Mouse (Mus musculus) myocyte (in vitro differentiated cells): ENCODE data around the gene Jade3. TPM values are rescaled to one million over a fixed set of nuclear protein-coding genes. Genes with fewer than 3 reads are reported as not detected.

Experiments
- H3K27me3 ChIP-seq: one replicate; pipeline ENCODE4 v1.6.1; 2011; ENCODE audit not compliant: control insufficient read depth, insufficient read depth, insufficient read length
- H3K36me3 ChIP-seq: one replicate; pipeline ENCODE4 v1.6.1; 2011; ENCODE audit not compliant: control insufficient read depth, insufficient read depth
- H3K4me2 ChIP-seq: one replicate; pipeline ENCODE4 v1.6.1; 2011; ENCODE audit warnings: low read depth, control low read depth
- H3K4me3 ChIP-seq: one replicate; pipeline ENCODE4 v1.5.1; 2011; ENCODE audit warnings: mild to moderate bottlenecking, control low read depth, moderate library complexity
- H3K79me2 ChIP-seq: one replicate; pipeline ENCODE4 v1.6.1; 2011; ENCODE audit not compliant: control insufficient read depth, insufficient read depth
- H3ac ChIP-seq: one replicate; pipeline ENCODE4 v1.6.1; 2011; ENCODE audit not compliant: control insufficient read depth, insufficient read length
- CEBPB ChIP-seq: IDR thresholded peaks from 2 replicates; pipeline ENCODE4 v1.6.1; 2011; ENCODE audit warnings: mild to moderate bottlenecking, moderate library complexity; ENCODE audit not compliant: poor library complexity, insufficient read depth, severe bottlenecking
- E2F4 ChIP-seq: IDR thresholded peaks from one replicate; pipeline ENCODE4 v1.6.1; 2011; ENCODE audit warnings: mild to moderate bottlenecking, control low read depth, moderate library complexity; ENCODE audit not compliant: insufficient read depth
- MAX ChIP-seq: IDR thresholded peaks from one replicate; pipeline ENCODE4 v1.6.1; 2011; ENCODE audit warnings: low read depth, mild to moderate bottlenecking, control low read depth
- MYOD1 ChIP-seq, 3 experiments: IDR thresholded peaks; one replicate each; pipeline ENCODE4 v1.6.1; 2011; ENCODE audit warnings: control low read depth in 2 of 3, low read depth in 2 of 3, mild to moderate bottlenecking in 2 of 3, moderate library complexity in 1 of 3; ENCODE audit not compliant: insufficient read length in 2 of 3, control insufficient read depth in 1 of 3
- MYOG ChIP-seq, 3 experiments: IDR thresholded peaks; one replicate each; pipeline ENCODE4 v1.6.1; 2011; ENCODE audit warnings: control low read depth in 2 of 3, low read depth in 2 of 3, mild to moderate bottlenecking in 2 of 3; ENCODE audit not compliant: insufficient read length in 2 of 3, control insufficient read depth in 1 of 3, insufficient read depth in 1 of 3
- POLR2A ChIP-seq: IDR thresholded peaks from one replicate; pipeline ENCODE4 v1.6.1; 2011; ENCODE audit warnings: low read depth, mild to moderate bottlenecking, control low read depth, moderate library complexity; ENCODE audit not compliant: insufficient read length
- POLR2AphosphoS2 ChIP-seq: IDR thresholded peaks from one replicate; pipeline ENCODE4 v1.6.1; 2011; ENCODE audit warnings: low read depth, control low read depth; ENCODE audit not compliant: insufficient read length
- REST ChIP-seq: IDR thresholded peaks from one replicate; pipeline ENCODE4 v1.6.1; 2011; ENCODE audit warnings: mild to moderate bottlenecking, control low read depth, moderate library complexity; ENCODE audit not compliant: insufficient read depth, insufficient read length
- SRF ChIP-seq: IDR thresholded peaks from one replicate; pipeline ENCODE4 v1.6.1; 2011; ENCODE audit warnings: low read depth; ENCODE audit not compliant: control insufficient read depth, insufficient read length
- TCF12 ChIP-seq: IDR thresholded peaks from one replicate; pipeline ENCODE4 v1.6.1; 2011; ENCODE audit warnings: mild to moderate bottlenecking, control low read depth; ENCODE audit not compliant: poor library complexity, insufficient read depth, severe bottlenecking
- TCF3 ChIP-seq: IDR thresholded peaks from one replicate; pipeline ENCODE4 v1.6.1; 2011; ENCODE audit warnings: low read depth, control low read depth; ENCODE audit not compliant: insufficient read length
- USF1 ChIP-seq: IDR thresholded peaks from one replicate; pipeline ENCODE4 v1.6.1; 2011; ENCODE audit warnings: low read depth, mild to moderate bottlenecking, control low read depth, moderate library complexity
- polyA plus RNA-seq: library from polyadenylated mRNA; unstranded; fragments of >200 nt; fragmentation: generic; extraction: Trizol; gene quantifications from one replicate; pipeline ENCODE4 v1.2.1, GENCODE M21; 2012; ENCODE audit warnings: missing spikeins

Jade3 gene
- polyA plus RNA-seq, 1 experiment: 1.2 TPM

DNA sequence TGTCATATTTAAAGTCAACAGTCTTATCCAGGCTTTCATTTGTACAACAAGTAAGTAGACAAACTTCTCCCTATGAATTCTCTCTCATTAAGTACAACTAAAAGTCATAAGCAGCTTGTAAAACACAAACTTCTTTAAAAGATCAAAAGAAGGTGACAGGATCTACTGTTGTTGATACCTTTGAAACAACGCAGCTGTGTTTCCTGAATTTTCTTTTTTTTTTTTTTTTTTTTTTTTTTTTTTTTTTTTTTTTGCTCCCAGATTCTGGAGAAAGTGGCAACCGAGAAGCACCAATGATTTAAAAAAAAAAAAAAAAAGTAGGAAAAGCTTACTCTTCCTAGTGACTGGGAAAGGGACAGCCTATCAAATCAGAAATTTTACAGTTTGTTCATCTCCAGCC lies 57.7 kb downstream of the Jade3 start:
- Histone ChIP-seq H3K27me3 (no peaks in the 10 kb centered on the region), H3K79me2 (no peaks in the 10 kb centered on the region), H3ac (no peak overlapping the region), H3K4me3 (no peak overlapping the region), H3K4me2 (no peak overlapping the region), H3K36me3 (no peaks in the 10 kb centered on the region)
- no peak for TF ChIP-seq USF1
- TF ChIP-seq TCF12: no peak
- TF ChIP-seq POLR2A: no peak
- no peak for TF ChIP-seq E2F4

DNA sequence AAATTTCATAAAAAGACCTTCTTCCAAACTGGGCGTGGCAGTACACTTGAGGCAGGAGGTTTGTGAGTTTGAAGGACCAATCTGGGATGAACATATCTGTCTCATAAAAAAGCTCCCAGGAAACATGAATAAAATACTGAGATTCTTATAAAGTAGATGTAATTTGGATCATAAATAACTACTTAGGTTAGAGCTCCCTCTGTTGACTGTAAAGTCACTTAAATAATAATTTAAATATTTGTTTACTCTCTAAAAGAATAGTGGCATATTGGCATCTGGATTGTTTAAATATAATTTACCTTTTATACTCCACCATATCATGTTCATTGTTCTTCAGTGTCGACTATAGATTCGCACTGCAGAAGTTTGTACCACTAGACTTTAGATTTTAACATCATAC lies 72.2 kb downstream of the Jade3 start:
- no peak for TF ChIP-seq USF1
- TF ChIP-seq POLR2AphosphoS2: no peak
- TF ChIP-seq MYOG (IDR thresholded peaks at IDR 0.05; ENCODE audit: control insufficient read depth in 1 of 3, insufficient read depth in 1 of 3, insufficient read length in 2 of 3, low read depth in 2 of 3): no peak
- no peak overlapping the region for H3K4me3 ChIP-seq
- no peaks in the 10 kb centered on the region for H3K79me2 ChIP-seq
- no peaks in the 10 kb centered on the region for H3K27me3 ChIP-seq
- H3ac ChIP-seq: no peak overlapping the region
- H3K4me2 ChIP-seq: no peak overlapping the region
- H3K36me3 ChIP-seq: peaks cover 7% of the 10 kb centered on the region

DNA sequence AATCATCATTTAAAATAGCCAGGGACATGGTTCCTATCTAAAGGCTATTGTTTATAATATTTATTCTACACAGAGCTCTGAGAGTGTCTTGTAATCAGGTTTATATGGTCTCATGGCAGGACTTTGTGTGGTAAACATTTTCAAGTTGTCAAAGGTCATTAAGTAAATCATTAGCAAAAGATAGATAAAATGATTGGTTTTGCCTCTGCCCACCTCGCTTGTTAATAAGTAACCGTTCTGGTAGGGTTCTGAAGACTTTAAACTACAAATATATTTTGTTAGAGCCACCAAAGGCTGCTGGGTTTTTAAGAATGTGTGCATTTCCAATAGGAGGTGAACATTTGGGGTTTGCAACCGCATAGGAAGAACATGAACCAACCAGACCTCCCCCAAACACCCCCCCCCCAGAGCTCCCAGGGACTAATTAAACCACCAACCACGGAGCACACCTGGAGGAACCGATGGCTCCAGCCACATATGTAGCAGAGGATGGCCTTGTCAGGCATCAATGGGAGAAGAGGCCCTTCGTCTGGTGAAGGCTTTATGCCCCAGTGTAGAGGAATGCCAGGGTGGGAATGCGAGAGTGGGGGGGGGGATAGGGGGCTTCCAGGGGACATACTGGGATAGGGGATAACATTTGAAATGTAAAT lies 94.9 kb downstream of the Jade3 start:
- TF ChIP-seq POLR2A (no peak), SRF (no peak), E2F4 (no peak), TCF3 (no peak), POLR2AphosphoS2 (no peak), TCF12 (no peak), MYOG (IDR thresholded peaks at IDR 0.05; ENCODE audit: control insufficient read depth in 1 of 3, insufficient read depth in 1 of 3, insufficient read length in 2 of 3, low read depth in 2 of 3) (no peak), USF1 (no peak), CEBPB (no peak), MYOD1 (IDR thresholded peaks at IDR 0.05; ENCODE audit: control insufficient read depth in 1 of 3, insufficient read length in 2 of 3, low read depth in 2 of 3) (no peak), REST (no peak), MAX (no peak)
- no peaks in the 10 kb centered on the region for H3K27me3 ChIP-seq
- H3K79me2 ChIP-seq: no peaks in the 10 kb centered on the region
- H3K4me2 ChIP-seq: no peak overlapping the region
- no peak overlapping the region for H3K4me3 ChIP-seq
- H3ac ChIP-seq: no peak overlapping the region
- no peaks in the 10 kb centered on the region for H3K36me3 ChIP-seq

GRCm38 (mm10) chrX:20521578-20521977 lies 96.1 kb downstream of the Jade3 start:
- Histone ChIP-seq H3K4me2 (no peak overlapping the region), H3K36me3 (no peaks in the 10 kb centered on the region), H3ac (no peak overlapping the region), H3K27me3 (no peaks in the 10 kb centered on the region), H3K4me3 (no peak overlapping the region), H3K79me2 (no peaks in the 10 kb centered on the region)
- no peak for TF ChIP-seq MYOG (IDR thresholded peaks at IDR 0.05; ENCODE audit: control insufficient read depth in 1 of 3, insufficient read depth in 1 of 3, insufficient read length in 2 of 3, low read depth in 2 of 3)
- no peak for TF ChIP-seq POLR2A
- TF ChIP-seq REST: no peak
- TF ChIP-seq TCF12: no peak
- no peak for TF ChIP-seq SRF
- no peak for TF ChIP-seq TCF3
- TF ChIP-seq E2F4: no peak
- TF ChIP-seq MYOD1 (IDR thresholded peaks at IDR 0.05; ENCODE audit: control insufficient read depth in 1 of 3, insufficient read length in 2 of 3, low read depth in 2 of 3): no peak
- TF ChIP-seq MAX: no peak
- TF ChIP-seq CEBPB: no peak
- TF ChIP-seq POLR2AphosphoS2: no peak
- no peak for TF ChIP-seq USF1

DNA sequence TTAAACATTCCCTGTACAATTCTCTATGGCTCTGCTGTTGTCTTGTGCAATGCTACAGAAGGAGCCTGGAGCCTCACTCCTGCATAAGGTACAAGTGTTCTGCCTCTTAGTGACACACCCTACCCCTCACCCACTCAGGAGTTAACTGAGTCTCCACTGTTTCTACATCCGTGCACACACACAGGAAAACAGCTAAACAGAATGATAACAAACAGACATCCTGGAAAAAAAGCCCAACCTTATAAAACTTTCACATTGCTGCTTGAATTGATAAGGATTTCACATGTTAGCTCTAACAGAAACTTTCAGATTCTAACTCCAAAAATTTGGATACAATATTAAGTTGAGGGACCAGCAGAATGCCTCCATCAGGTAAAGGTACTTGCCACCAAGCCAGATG lies 107.1 kb downstream of the Jade3 start:
- H3K4me2 ChIP-seq: no peak overlapping the region
- H3K79me2 ChIP-seq: no peaks in the 10 kb centered on the region
- no peak overlapping the region for H3ac ChIP-seq
- H3K36me3 ChIP-seq: no peaks in the 10 kb centered on the region
- TF ChIP-seq MYOG (IDR thresholded peaks at IDR 0.05; ENCODE audit: control insufficient read depth in 1 of 3, insufficient read depth in 1 of 3, insufficient read length in 2 of 3, low read depth in 2 of 3): no peak
- no peak overlapping the region for H3K4me3 ChIP-seq
- H3K27me3 ChIP-seq: no peaks in the 10 kb centered on the region
